Mouse (Mus musculus) heart, postnatal 14 days (tissue): ENCODE measurements around the gene Bag3. TPM values are rescaled to one million over a fixed set of nuclear protein-coding genes. Genes with fewer than 3 reads are reported as not detected.

Experiments used
- DNase-seq, 2 experiments: peaks; one replicate each; pipeline ENCODE4 v3.0.0; 2021 to 2022
- intact Hi-C: fragments of 180-260 bp; cut with DNase I; formaldehyde crosslinking; loops from one replicate; pipeline ENCODE4 v1.15.1; 2025
- microRNA-seq, 2 experiments: library from miRNA; unstranded; fragments of <30 nt; microRNA quantifications; one replicate each; pipeline ENCODE4 v1.2.0; 2021 to 2022
- total RNA-seq, 2 experiments: library from RNA; stranded (reverse); gene quantifications; 2 replicates each; pipeline ENCODE4 v1.2.3; 2021

Bag3 gene
- total RNA-seq, 2 experiments from 2014 or later: 165 to 182 TPM

DNA sequence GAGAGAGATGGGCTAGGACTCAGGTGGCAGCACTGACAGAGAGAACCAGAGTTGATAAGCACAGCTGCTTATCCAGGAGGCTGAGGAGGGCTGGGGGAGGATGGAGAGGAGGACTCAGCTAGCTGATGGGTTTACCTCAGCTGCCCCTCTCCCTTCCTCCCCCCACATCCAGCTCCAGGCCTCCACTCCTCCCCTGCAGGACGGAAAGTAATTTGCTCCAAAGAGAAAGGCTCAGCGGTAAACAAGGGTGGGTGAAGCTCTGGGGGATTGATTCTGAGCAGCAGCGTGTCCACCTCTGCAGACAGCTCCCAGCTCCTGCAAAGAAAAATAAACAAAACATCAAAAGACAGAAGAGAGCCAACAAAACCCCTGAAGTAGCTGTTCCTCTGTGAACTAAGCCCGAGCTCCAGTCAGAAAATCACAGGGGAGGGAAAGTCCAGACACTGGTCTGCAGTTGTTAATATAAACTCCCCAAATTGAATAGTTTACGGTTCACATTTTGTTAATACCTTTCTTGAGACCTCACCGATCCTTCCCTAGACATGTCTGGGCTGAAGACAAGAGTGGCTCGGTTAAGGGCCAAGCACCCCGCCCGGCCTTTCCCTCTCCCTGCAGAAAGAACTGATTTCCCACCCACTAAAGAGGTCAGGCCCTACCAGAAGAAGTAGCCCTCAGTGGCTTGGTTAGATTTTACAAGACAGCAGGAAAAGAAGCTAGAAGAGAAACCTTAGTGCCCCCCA is 68.1 kb downstream of the Bag3 start:
- peak; percentile 25 to 30 for DNase-seq
- intact Hi-C loops: loop anchor here (5.0 kb wide), 1 partner anchor 69 kb away; the partner anchor contains the start of gene Bag3

DNA sequence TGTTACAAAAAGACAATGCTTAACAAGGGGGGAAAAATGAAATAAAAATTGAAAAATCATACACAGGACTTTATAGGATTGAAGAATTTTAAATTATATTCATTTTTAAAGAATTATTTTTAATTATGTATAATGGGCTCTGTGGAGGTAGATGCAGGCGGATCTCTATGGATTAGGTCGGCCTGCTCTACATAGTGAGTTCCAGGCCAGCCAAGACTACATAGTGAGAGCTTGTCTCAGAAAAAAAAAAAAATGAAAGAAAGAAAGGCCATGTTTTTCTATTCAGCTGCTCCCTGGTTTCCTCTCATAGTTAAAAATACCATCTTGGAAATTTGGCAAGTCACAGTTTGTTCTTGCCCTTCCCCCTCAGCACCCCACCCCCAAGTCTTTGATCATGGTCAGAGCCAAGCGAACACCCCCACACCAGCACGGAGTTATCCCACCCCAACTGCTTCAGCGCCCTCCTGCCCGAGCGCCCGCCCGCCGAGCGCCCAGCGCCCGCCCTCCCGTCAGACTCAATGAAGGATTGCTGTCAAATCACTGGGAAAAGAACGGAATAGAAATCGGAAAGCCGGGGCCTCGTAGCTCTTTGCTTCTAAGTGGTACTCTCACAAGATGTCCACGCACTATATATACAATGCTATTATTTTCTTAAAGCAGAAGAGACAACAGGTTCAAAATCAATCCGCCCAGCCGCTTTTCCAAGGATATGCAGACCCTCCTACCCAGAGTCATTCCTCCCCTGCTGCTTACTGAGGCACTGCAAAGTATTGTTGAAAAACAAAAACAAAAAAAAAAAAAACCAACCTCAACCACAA is 68.9 kb downstream of the Bag3 start:
- intact Hi-C loops: loop anchor here (5.0 kb wide), 1 partner anchor 70 kb away; the partner anchor contains the start of gene Bag3
- DNase-seq: peak; percentile 47 to 62

DNA sequence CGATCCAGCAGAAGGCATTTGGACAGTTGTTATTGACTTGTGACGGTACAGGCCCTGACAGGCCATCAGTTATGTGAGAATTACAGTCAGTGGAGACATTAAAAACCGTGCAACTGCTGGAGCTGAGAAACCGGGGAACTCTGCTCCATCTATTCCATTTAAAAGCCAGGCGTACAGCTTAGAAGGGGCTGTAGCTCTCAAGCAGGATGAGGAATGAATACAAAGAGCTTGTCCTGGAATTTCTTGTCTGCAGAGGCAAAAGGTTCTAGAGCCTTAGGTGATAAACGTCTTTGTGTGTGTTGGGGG is 69.5 kb downstream of the Bag3 start:
- no peak for DNase-seq
- intact Hi-C loops: loop anchor here (5.0 kb wide), 1 partner anchor 71 kb away; the partner anchor contains the start of gene Bag3

DNA sequence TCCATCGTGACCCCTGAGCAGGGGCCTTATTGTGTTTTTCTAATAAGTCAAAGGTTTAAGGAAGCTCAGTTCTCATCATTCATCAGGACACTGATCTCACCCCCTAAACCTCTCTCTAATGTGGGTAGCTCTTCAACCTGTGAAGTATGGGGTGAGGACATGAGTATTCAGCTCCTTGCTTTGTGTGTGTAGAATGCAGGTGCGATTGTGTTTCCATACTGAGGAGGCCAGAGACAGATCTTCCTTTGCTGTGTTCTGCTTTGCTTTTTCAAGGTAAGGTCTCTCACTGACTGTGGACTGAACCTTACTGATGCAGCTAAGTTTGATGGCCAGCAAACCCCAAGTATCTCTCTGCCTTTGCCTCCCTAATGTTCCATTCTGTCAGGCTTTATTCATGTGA is 72.9 kb downstream of the Bag3 start:
- intact Hi-C loops: no loop called here
- DNase-seq: no peak

Small RNA genes within 50 kb of the gene (microRNA-seq; reads per million reads assigned to microRNA genes)
- gene Gm24365: 0 reads per million in 2 experiments

Other genes with a start within 250 kb of the Bag3 start
- 1 to 10 TPM; 7.0 to 8.0 TPM for gene BC017158, start 225.4 kb upstream of the Bag3 start, total RNA-seq
- gene Rgs10, start 104.9 kb upstream of the Bag3 start, total RNA-seq: 10 to 100 TPM; 10.1 to 14.9 TPM
- gene Tial1, start 61.9 kb upstream of the Bag3 start, total RNA-seq: 10 to 100 TPM; 46.4 to 53.8 TPM
- 1 to 10 TPM; 6.4 to 7.1 TPM for gene Inpp5f, start 87.7 kb downstream of the Bag3 start, total RNA-seq
- gene Mcmbp, start 216.9 kb downstream of the Bag3 start, total RNA-seq: 10 to 100 TPM; 26.3 to 27.2 TPM
- gene Sec23ip, start 221.3 kb downstream of the Bag3 start, total RNA-seq: 10 to 100 TPM; 27.7 to 31.6 TPM